Mouse (Mus musculus) pancreas, adult 10 weeks (tissue): ENCODE results near the gene Matn1. TPM values are rescaled to one million over a fixed set of nuclear protein-coding genes. Genes with fewer than 3 reads are reported as not detected.

Experiments used
- polyA plus RNA-seq: library from polyadenylated mRNA; stranded (reverse); fragments of 350-450 nt; fragmentation: Illumina TruSeq; extraction: RNeasy Lipid Tissue Mini Kit (QIAGEN cat#74804); gene quantifications from one replicate; pipeline ENCODE4 v1.2.3, GENCODE M21; 2015; ENCODE audit warnings: low read depth, low replicate concordance; ENCODE audit not compliant: insufficient read depth

The Matn1 gene
- not detected for polyA plus RNA-seq

DNA sequence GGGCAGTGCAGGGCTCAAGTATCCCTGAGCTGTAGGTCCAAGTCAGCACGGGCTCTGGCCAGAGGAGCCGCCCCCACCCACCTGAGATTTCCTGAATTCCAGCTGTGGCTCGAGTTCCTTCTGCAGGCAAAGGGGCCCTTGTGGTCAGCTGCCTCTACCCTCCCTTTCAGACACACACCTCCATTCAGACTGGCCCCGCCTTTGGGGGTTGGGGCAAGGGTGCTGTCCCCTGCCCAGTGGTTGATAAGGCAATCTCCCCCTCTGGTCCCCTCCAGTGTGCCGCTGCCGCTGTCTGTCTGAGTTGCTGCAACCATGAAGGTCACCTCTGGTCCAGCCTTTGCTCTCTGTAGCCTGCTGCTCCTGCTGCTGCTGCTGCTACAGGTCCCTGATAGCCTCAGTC, at the start of gene Matn1:
TSS of gene Matn1 (plus strand) at position 274 of the 400 bp plus-strand sequence.

DNA sequence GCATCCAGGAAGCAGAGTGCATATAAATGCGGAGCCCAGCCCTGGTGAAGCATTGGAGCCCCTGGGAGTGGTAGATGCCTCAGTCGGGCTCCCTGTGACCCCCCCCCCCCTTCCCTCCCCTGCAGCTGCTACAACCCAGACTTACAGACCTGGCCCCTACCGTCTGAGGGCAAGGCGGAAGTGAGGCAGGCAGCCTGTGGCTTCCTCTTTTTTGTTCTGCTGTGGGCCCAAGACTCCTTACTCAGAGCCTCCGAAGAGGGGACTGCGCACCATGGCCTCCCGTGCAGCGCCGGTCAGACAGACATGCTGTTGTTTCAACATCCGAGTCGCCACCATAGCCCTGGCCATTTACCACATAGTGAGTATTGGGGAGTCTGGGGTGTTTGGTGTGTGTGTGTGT, 31.1 kb upstream of the Matn1 start, which contains the start of gene Laptm5:
TSS of gene Laptm5 (plus strand) at position 49 of the 400 bp plus-strand sequence.

Other genes starting within 250 kb of the Matn1 start
- gene Sdc3, start 151.8 kb upstream of the Matn1 start, polyA plus RNA-seq, result 6.8 TPM
- gene Laptm5, start 31.3 kb upstream of the Matn1 start, polyA plus RNA-seq, result 9.8 TPM